Mouse (Mus musculus) hindbrain, embryonic 12.5 days (tissue): ENCODE measurements around the gene Erc2. TPM values are rescaled to one million over a fixed set of nuclear protein-coding genes. Genes with fewer than 3 reads are reported as not detected.

Source experiments
- ATAC-seq: fragments of 200-750 bp; cut with Nextera tagmentation; 2 replicates; pipeline ENCODE4 v1.8.0; 2017; ENCODE audit warnings: moderate TSS enrichment; ENCODE audit not compliant: low FRiP score
- H3K27ac ChIP-seq: fragments of 300-500 bp; sonication (generic); 2 replicates; pipeline ENCODE4 v1.5.1; 2016; ENCODE audit warnings: mild to moderate bottlenecking
- H3K27me3 ChIP-seq: fragments of 300-500 bp; sonication (generic); 2 replicates; pipeline ENCODE4 v1.6.1; 2016; ENCODE audit warnings: mild to moderate bottlenecking
- H3K36me3 ChIP-seq: fragments of 300-500 bp; sonication (generic); 2 replicates; pipeline ENCODE4 v1.6.1; 2016; ENCODE audit warnings: mild to moderate bottlenecking
- H3K4me1 ChIP-seq: fragments of 300-500 bp; sonication (generic); 2 replicates; pipeline ENCODE4 v1.6.1; 2016
- H3K4me2 ChIP-seq: fragments of 300-500 bp; sonication (generic); replicated peaks from 2 replicates; pipeline ENCODE4 v1.6.1; 2016; ENCODE audit warnings: mild to moderate bottlenecking
- H3K4me3 ChIP-seq: fragments of 300-500 bp; sonication (generic); 2 replicates; pipeline ENCODE4 v1.5.1; 2016; ENCODE audit warnings: mild to moderate bottlenecking
- H3K9ac ChIP-seq: fragments of 300-500 bp; sonication (generic); 2 replicates; pipeline ENCODE4 v1.6.1; 2016; ENCODE audit warnings: mild to moderate bottlenecking, moderate library complexity
- H3K9me3 ChIP-seq: fragments of 300-500 bp; sonication (generic); replicated peaks from 2 replicates; pipeline ENCODE4 v1.6.1; 2016; ENCODE audit warnings: mild to moderate bottlenecking
- WGBS: fragments of 180-500 bp; shearing (Covaris S2); methylation state at CpG from one replicate; pipeline ENCODE4 v1.1.7; 2016; 5-methylcytosine and 5-hydroxymethylcytosine counted together
- polyA plus RNA-seq: library from polyadenylated mRNA; unstranded; fragments of >200 nt; fragmentation: Nextera tagmentation; extraction: Ambion mirVana; gene quantifications from 2 replicates; pipeline ENCODE4 v1.2.1, GENCODE M21; 2016

The Erc2 gene
- polyA plus RNA-seq, 1 experiment from 2014 or later: 36.0 TPM

DNA sequence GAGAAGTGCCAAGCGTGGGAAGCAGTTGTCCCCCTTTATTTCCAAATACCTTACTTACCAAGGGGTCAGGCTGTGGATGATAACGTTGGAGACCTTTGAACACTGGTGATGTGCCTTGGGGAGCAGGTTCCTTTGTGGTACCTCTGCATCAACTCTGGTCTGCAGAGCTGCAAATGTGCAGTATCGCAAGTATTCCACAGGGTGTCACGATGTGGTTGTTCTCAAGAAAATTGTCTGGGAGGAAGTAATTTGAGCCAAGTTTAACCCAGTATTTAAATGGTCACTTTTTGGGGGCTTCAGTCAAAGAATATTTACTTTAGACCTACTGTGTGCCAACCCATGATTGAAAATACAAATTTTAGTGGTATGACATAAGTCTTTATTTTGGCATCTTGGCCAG, 381.8 kb downstream of the Erc2 start:
- no peak overlapping the region for H3K9ac ChIP-seq
- H3K36me3 ChIP-seq: no peaks in the 10 kb centered on the region
- no peak overlapping the region for H3K4me3 ChIP-seq
- no peak for ATAC-seq
- H3K9me3 ChIP-seq: no peaks in the 10 kb centered on the region
- H3K4me2 ChIP-seq: no peak overlapping the region
- no peak overlapping the region for H3K27ac ChIP-seq
- 51% methylated on average over 4 of the region's 4 CpGs for WGBS
- H3K27me3 ChIP-seq: no peaks in the 10 kb centered on the region
- H3K4me1 ChIP-seq: no peaks in the 10 kb centered on the region

DNA sequence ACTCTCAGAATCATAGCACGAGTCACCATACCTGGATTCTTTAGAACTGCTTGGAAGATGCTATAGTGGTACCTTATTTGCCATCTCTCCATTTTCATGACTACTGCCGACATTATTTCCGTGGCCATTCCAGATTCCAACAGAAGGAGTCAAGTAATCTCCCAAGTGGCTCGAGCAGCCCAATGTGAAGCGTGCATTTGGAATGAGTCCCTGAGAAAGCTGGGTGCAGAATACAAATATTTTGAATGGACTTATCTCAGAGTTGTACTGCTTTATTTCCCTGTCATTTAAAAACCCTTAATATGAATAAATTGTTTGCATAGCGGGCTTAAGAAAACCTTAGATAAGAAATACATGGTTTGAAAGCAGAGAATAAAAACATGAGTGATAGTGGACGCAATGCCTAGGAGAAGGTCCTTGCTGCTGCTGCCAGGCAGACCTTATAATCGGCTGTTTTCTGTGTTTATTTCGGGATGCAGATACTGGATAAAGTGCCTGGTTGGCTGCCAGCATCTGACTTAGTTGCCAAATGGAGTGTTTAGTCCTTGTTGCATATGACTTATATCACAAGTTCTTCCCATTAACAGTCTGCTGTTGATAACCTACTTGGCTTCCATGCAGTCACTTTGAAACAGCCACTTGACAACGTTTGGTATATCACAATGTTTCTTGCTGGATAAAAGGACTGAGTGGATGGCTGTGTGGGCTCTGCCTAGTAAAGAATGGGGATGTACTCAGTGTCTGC, 388.5 kb downstream of the Erc2 start:
- no peak overlapping the region for H3K4me2 ChIP-seq
- H3K9ac ChIP-seq: no peak overlapping the region
- no peaks in the 10 kb centered on the region for H3K27me3 ChIP-seq
- WGBS: 92% methylated on average over 10 of the region's 10 CpGs
- no peak for ATAC-seq
- H3K4me3 ChIP-seq: no peak overlapping the region
- H3K36me3 ChIP-seq: no peaks in the 10 kb centered on the region
- no peak overlapping the region for H3K27ac ChIP-seq
- no peaks in the 10 kb centered on the region for H3K9me3 ChIP-seq
- H3K4me1 ChIP-seq: no peaks in the 10 kb centered on the region

DNA sequence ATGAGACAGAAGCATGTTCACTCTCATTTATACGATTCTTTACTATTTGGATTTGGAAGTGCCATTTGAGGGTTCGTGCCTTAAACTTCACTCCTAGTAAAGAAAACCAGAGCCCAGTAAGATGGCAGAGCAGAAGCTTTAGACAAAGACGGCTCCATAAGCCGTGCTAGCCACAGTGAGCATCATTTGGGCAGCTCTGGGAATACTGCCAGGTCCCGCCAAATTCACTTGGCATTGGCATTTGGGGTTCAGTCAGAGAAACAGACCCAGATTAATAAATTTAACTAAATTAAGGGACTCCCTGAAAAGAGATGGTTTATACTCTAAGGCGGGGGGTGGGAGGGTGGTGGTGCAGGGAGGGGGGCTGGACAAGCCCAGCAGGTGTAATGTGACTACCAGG, 401.0 kb downstream of the Erc2 start:
- H3K36me3 ChIP-seq: no peaks in the 10 kb centered on the region
- H3K27me3 ChIP-seq: no peaks in the 10 kb centered on the region
- no peaks in the 10 kb centered on the region for H3K9me3 ChIP-seq
- H3K4me3 ChIP-seq: no peak overlapping the region
- 85% methylated on average over 6 of the region's 6 CpGs for WGBS
- H3K4me2 ChIP-seq: no peak overlapping the region
- H3K9ac ChIP-seq: no peak overlapping the region
- no peak overlapping the region for H3K27ac ChIP-seq
- H3K4me1 ChIP-seq: no peaks in the 10 kb centered on the region
- ATAC-seq: no peak

DNA sequence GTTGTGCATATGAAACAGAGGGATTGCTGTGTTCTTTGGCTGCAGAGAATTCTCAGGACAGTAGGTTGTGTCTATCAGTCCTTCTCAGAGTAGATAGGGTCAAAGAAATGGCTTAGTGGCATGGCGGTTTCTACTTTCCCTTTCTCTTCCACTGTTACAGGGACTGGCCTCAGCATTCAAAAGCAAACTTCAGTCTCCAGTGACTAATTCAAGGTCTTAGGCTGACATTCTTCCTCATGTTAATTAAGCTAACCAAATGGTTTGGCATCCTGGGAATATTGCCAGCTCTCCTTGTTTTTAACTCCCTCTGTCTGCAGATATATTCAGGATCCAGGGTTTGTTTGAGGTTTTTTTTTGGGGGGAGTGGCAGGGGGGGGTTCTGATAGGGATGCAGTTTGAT, 408.6 kb downstream of the Erc2 start:
- WGBS: 70% methylated on average over 1 of the region's 1 CpGs
- Histone ChIP-seq H3K27me3 (no peaks in the 10 kb centered on the region), H3K4me2 (no peak overlapping the region), H3K9me3 (no peaks in the 10 kb centered on the region), H3K36me3 (no peaks in the 10 kb centered on the region), H3K9ac (no peak overlapping the region), H3K27ac (no peak overlapping the region), H3K4me1 (no peaks in the 10 kb centered on the region), H3K4me3 (no peak overlapping the region)
- ATAC-seq: no peak

DNA sequence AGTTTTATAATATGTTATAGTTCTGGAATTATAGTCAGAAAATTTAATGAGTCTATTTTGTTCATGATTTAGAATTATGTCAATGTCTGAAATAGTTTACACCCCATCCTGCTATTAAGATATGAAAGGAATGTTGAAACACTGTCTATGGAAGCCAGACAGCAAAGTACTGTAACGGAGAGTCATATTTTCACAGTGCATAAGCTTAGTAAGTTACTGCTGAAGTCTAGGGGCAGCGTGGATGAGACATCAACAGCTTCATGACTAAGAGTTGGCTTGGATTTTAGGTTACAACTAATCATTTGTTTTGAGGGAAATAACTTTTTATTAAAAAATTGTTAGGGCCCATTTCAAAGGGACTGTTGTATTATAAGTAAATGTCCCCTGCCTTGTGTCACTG, 412.8 kb downstream of the Erc2 start:
- WGBS: 84% methylated on average over 2 of the region's 2 CpGs
- Histone ChIP-seq H3K4me3 (no peak overlapping the region), H3K27ac (no peak overlapping the region), H3K4me2 (no peak overlapping the region), H3K9me3 (no peaks in the 10 kb centered on the region), H3K27me3 (no peaks in the 10 kb centered on the region), H3K36me3 (no peaks in the 10 kb centered on the region), H3K9ac (no peak overlapping the region), H3K4me1 (no peaks in the 10 kb centered on the region)
- ATAC-seq: no peak

DNA sequence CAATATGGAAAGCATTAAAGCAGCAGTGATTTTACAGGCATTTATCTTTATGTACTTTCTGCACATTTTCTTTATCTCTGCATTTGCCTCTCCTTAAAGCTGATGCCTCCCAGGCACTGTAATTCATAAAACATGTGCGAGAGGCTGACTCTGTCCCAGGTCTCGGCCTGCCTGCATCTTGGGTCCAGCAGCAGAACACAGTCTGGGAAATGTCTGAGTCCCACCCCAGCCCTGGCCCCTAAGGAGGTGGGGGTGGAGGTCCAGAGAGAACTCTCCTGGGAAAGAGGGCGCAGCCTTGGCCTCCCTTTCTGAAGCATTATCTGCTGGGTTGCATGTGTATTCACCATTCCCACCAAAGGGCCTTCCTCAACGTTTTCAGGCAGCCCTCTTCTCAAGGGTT, 420.9 kb downstream of the Erc2 start:
- 65% methylated on average over 4 of the region's 4 CpGs for WGBS
- ATAC-seq: no peak

DNA sequence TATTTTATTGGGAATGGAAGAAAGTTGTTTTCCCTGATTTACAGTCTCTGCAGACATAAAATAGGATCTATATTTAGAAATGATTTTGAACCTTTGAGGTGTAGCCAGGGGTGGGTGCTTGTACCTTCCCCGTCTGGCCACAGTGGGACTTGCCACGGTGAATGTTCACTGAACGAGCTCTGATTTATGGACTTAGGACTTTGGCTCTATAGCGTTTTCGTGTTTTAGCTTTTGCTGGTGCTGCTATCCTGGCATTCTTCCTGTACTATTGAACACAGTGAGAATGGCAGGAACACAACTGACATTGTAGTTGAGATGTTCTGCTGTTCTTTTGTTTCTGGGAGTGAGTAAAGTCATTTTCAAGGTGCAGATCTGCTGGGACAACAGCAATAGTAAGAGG, 429.4 kb downstream of the Erc2 start:
- no peak overlapping the region for H3K9ac ChIP-seq
- 89% methylated on average over 5 of the region's 5 CpGs for WGBS
- no peak overlapping the region for H3K4me2 ChIP-seq
- H3K4me1 ChIP-seq: no peaks in the 10 kb centered on the region; the same call in 1 of the 2 replicates
- H3K27ac ChIP-seq: no peak overlapping the region
- no peak for ATAC-seq
- no peak overlapping the region for H3K4me3 ChIP-seq
- H3K9me3 ChIP-seq: no peaks in the 10 kb centered on the region
- no peaks in the 10 kb centered on the region for H3K36me3 ChIP-seq
- no peaks in the 10 kb centered on the region for H3K27me3 ChIP-seq

More for the DNA sequence above, 420.9 kb downstream of the Erc2 start:
- H3K9me3 ChIP-seq: no peaks in the 10 kb centered on the region
- no peak overlapping the region for H3K4me3 ChIP-seq
- H3K4me2 ChIP-seq: no peak overlapping the region
- H3K27me3 ChIP-seq: no peaks in the 10 kb centered on the region
- peaks cover 16% of the 10 kb centered on the region for H3K4me1 ChIP-seq
- H3K27ac ChIP-seq: peak overlapping the region; percentile 40; the same call in 1 of the 2 replicates
- no peaks in the 10 kb centered on the region for H3K36me3 ChIP-seq
- H3K9ac ChIP-seq: no peak overlapping the region

DNA sequence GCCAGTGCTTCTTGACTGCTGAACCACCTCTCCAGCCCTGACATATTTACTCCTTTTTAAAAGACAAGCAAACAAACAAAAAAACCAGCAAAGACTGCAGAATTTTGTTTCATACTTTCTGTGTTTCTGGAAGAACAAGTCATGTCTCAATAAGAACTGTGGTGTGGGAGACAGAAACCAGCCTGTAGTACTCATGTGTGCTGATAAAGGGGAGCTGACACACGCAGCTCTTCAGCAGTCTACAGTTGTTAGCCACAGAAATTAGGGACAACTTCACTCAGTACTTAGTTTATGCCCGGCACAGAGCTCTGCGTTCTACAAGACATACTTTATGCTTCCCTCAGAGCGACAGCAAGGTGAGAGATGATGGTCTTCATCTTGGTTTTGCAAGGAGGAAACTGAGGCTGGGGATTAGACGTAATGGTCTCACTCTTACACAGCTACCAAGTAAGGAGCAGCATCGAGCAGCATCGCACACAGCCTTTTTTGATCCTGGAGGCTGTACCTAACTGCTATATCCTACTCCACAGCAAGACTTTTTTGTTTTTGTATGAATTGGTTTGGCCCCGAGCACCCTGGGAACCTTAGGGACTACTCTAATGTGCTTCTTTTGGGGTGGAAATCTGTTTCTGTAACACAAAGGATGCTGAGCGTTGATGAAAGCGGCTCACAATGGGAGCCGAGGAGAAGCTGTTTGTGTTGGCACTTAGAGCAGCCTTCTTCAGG, 435.1 kb downstream of the Erc2 start:
- Histone ChIP-seq H3K9ac (no peak overlapping the region), H3K27ac (peak overlapping the region; percentile 64), H3K9me3 (no peaks in the 10 kb centered on the region), H3K4me2 (peak overlapping the region; percentile 14; the same call in 1 of the 2 replicates), H3K36me3 (no peaks in the 10 kb centered on the region), H3K27me3 (no peaks in the 10 kb centered on the region), H3K4me3 (no peak overlapping the region), H3K4me1 (peaks cover 15% of the 10 kb centered on the region)
- ATAC-seq: no peak
- WGBS: 33% methylated on average over 11 of the region's 11 CpGs

DNA sequence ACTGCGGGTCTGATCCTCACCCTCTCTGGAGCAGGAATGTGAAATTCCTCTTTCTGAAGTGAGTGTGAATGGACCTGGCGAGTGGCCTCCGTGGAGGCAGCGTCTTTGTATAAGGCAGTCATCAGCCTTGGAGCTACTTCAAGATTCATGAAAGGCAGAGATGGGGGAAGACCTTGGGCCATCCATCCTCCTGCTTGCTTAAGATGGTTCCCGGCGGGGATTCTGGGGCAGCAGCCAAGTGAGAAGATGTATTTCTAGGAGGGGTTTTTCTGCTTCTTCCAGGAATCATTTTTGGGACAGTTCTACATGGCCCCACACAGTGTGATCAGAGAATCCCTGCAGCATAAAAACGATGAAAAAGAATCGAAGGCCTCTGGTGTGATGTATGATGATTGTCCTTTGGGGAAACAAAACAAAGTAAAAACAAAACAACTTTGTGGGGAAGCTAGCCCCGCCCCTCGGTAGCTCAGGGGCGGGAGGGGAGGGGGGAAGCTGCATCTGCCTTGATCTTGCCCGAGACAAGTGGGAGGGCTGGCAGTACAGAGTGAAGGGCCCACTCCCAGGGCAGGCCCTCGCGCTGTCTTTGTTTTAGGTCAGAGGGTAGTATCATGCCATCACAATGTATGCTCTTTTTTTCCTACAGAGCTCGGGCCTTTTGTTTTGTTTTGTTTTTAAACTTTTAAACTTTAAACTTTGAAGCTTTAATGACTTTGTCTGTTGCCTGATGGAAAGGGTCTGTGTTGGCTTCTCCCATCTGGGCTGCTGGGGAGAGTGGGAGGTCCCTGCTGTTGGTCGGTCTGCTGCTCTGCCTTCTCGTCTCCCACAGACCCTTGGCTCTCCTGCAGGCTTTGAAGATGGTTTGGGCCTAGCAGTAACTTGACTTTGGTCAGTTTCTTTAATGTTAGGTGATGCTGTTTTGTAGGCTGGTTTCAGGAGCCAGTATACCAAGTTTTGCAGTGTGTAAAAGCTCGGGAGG, 435.9 kb downstream of the Erc2 start:
- H3K9ac ChIP-seq: no peak overlapping the region

DNA sequence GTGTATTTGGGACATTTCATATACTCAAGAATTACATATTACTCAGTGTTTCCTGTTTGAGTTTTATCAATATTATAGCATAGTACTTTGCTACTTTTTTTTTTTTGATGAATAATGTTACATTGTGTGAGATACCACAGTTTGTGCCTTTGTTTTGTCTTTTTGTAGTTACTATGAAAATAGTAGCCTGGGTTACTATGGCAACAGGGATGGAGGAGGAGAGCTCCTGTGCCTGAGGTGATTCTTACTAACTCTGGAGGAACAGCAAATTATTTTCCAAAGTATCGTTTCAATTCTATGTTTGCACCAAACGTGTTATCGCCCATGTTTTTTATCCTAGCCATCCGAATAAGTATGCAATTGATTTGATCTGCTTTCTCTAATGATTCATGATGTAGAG, 438.7 kb downstream of the Erc2 start:
- 86% methylated on average over 4 of the region's 4 CpGs for WGBS
- H3K27me3 ChIP-seq: no peaks in the 10 kb centered on the region
- no peak overlapping the region for H3K4me2 ChIP-seq
- no peak for ATAC-seq
- H3K27ac ChIP-seq: no peak overlapping the region
- H3K36me3 ChIP-seq: no peaks in the 10 kb centered on the region
- no peak overlapping the region for H3K4me3 ChIP-seq
- no peaks in the 10 kb centered on the region for H3K9me3 ChIP-seq
- H3K9ac ChIP-seq: no peak overlapping the region
- peaks cover 15% of the 10 kb centered on the region for H3K4me1 ChIP-seq

More for the DNA sequence above, 435.9 kb downstream of the Erc2 start:
- Histone ChIP-seq H3K4me1 (peaks cover 15% of the 10 kb centered on the region), H3K36me3 (no peaks in the 10 kb centered on the region), H3K9me3 (no peaks in the 10 kb centered on the region), H3K27ac (peak overlapping the region; percentile 64), H3K27me3 (no peaks in the 10 kb centered on the region), H3K4me3 (no peak overlapping the region), H3K4me2 (peak overlapping the region; percentile 14; the same call in 1 of the 2 replicates)
- WGBS: 7% methylated on average over 18 of the region's 18 CpGs
- peak; percentile 84; the same call in 1 of the 2 replicates for ATAC-seq

DNA sequence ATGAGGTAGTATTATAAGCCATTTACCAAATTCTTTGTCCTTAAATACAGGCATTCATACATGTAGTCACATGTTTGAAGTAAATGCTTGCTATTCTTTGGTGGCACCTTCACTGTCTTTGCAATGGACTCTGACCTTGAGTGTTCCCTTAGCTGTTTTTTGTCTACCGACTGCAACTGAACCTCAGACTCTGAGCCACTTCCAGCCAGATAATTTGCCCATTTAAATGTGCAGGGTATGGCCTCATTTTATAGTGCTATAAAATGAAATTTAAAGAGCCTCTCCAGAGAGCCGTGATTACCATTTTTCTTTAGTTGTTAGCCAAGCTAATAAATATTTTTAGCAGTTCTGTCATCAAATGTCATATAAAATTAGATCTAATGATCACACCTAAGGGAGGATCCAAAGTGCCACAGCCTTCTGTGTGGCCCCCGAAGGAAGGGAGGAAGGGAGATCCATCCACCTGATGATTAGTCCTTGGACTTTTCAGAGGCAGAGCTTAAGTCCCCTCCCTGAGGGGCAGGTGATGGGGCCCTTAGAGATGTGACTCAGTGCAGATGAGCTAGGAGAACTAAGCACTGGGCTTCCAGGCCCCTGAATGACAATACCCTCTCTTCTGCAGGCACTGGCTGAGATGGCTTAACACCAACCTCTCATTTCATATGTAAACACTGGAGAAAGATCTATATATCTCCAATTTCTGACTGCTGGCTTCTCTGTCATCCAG, 439.6 kb downstream of the Erc2 start:
- ATAC-seq: no peak
- peaks cover 15% of the 10 kb centered on the region for H3K4me1 ChIP-seq
- 79% methylated on average over 3 of the region's 3 CpGs for WGBS
- H3K4me3 ChIP-seq: no peak overlapping the region
- H3K9ac ChIP-seq: no peak overlapping the region
- H3K9me3 ChIP-seq: no peaks in the 10 kb centered on the region
- H3K4me2 ChIP-seq: no peak overlapping the region
- H3K27me3 ChIP-seq: no peaks in the 10 kb centered on the region
- no peak overlapping the region for H3K27ac ChIP-seq
- no peaks in the 10 kb centered on the region for H3K36me3 ChIP-seq
